ENCODE assay signal across 18 mouse cellular contexts in genomic region chr8:128218886-128219285, GRCm38 (mm10).
A peak's percentile ranks its signal among the peaks of the same experiment; 100 is the strongest.
DNase-seq lines count a peak whose midpoint lies in the region; ATAC-seq and TF ChIP-seq lines count a peak whose summit lies in the region.
"Had no signal": no experiment of that assay in that cellular context is flagged by ENCODE, and none has a peak within 500 bp of the region (broad histone marks: within the 10 kb centered on the region; RNA-seq: fewer than 3 reads in every experiment).

No protein-coding gene starts in this region.

- no peak overlapping the region for H3K4me2 ChIP-seq in heart, embryonic 11.5 days
- no peak overlapping the region for H3K4me2 ChIP-seq in lung, embryonic 15.5 days
- H3K4me2 ChIP-seq in heart, embryonic 16.5 days (ENCODE audit: low read depth, low read length): peak overlapping the region; percentile 13; the same call in 1 of the 2 replicates
- H3K4me2 ChIP-seq in midbrain, embryonic 14.5 days (ENCODE audit: low read length): no peak overlapping the region
- H3K4me2 ChIP-seq: hindbrain, embryonic 14.5 days; limb, embryonic 15.5 days; liver, embryonic 13.5 days; midbrain, embryonic 13.5 days had no signal

- H3K4me1 ChIP-seq in heart, embryonic 11.5 days (ENCODE audit: control insufficient read depth, insufficient read depth, low read length): peaks cover 25% of the 10 kb centered on the region
- peaks cover 32% of the 10 kb centered on the region for H3K4me1 ChIP-seq in lung, embryonic 15.5 days
- peaks cover 6% of the 10 kb centered on the region for H3K4me1 ChIP-seq in embryonic fibroblast, embryonic 13.5 days (ENCODE audit: control insufficient read depth, insufficient read depth, low read length)
- peaks cover 38% of the 10 kb centered on the region for H3K4me1 ChIP-seq in heart, embryonic 16.5 days (ENCODE audit: control insufficient read depth, insufficient read depth, low read length)
- no peaks in the 10 kb centered on the region for H3K4me1 ChIP-seq in midbrain, embryonic 14.5 days (ENCODE audit: control insufficient read depth, insufficient read depth, low read length)
- H3K4me1 ChIP-seq: limb, embryonic 10.5 days; limb, embryonic 15.5 days; liver, embryonic 13.5 days; midbrain, embryonic 13.5 days had no signal

- H3K9ac ChIP-seq in heart, embryonic 11.5 days (ENCODE audit: low read depth, low read length): no peak overlapping the region
- no peak overlapping the region for H3K9ac ChIP-seq in lung, embryonic 15.5 days
- H3K9ac ChIP-seq in heart, embryonic 16.5 days (ENCODE audit: low read length): no peak overlapping the region
- H3K9ac ChIP-seq in midbrain, embryonic 14.5 days (replicated peaks; ENCODE audit: low read length): no peak overlapping the region
- H3K9ac ChIP-seq: hindbrain, embryonic 14.5 days; limb, embryonic 15.5 days; liver, embryonic 13.5 days; midbrain, embryonic 13.5 days had no signal

- no peak for DNase-seq in heart, adult 9 months (ENCODE audit: low spot score in 2 of 2)
- DNase-seq in lung, postnatal 4 days: no peak
- DNase-seq in midbrain, embryonic 14.5 days: no peak
- DNase-seq: B cell, adult 2 months; layer of hippocampus, adult 9-11 months; liver, embryonic 13.5 days; thymus, postnatal 4 days had no signal

- 24% methylated on average over 2 of the region's 2 CpGs for WGBS in heart, embryonic 11.5 days (ENCODE audit: insufficient replicate concordance)
- WGBS in lung, embryonic 15.5 days: 43% methylated on average over 2 of the region's 2 CpGs
- WGBS in heart, embryonic 16.5 days: 22% methylated on average over 2 of the region's 2 CpGs
- WGBS in midbrain, embryonic 14.5 days: 87% methylated on average over 2 of the region's 2 CpGs

- ATAC-seq in heart, embryonic 11.5 days (replicated peaks; ENCODE audit: insufficient number of reproducible peaks, low FRiP score, low TSS enrichment): no peak
- ATAC-seq in lung, embryonic 15.5 days (ENCODE audit: borderline replicate concordance, extremely low read depth, low FRiP score, low TSS enrichment): no peak
- ATAC-seq in heart, embryonic 16.5 days (replicated peaks; ENCODE audit: extremely low read depth, insufficient read depth, low FRiP score): 0 out of 2 replicates have a peak, but pooled peaks have one; percentile 11
- no peak for ATAC-seq in midbrain, embryonic 14.5 days (ENCODE audit: low FRiP score, low TSS enrichment)
- ATAC-seq: forebrain, embryonic 14.5 days; intestine, postnatal 0 days; midbrain, embryonic 13.5 days had no signal

- H3K27ac ChIP-seq in heart, embryonic 11.5 days (ENCODE audit: low read depth, low read length): peak overlapping the region; percentile 79
- H3K27ac ChIP-seq in lung, embryonic 15.5 days: peak overlapping the region; percentile 61
- H3K27ac ChIP-seq in embryonic fibroblast, embryonic 13.5 days (ENCODE audit: insufficient read depth, low read length): peak overlapping the region; percentile 28; the same call in 1 of the 2 replicates
- peak overlapping the region; percentile 92 for H3K27ac ChIP-seq in heart, embryonic 16.5 days (ENCODE audit: low read length)
- H3K27ac ChIP-seq in midbrain, embryonic 14.5 days (replicated peaks; ENCODE audit: low read depth, low read length): no peak overlapping the region
- H3K27ac ChIP-seq: hindbrain, embryonic 14.5 days; limb, embryonic 10.5 days; limb, embryonic 15.5 days; liver, embryonic 13.5 days; macrophage; midbrain, embryonic 13.5 days had no signal

- H3K27me3 ChIP-seq in heart, embryonic 11.5 days (ENCODE audit: control insufficient read depth, insufficient read depth, low read length): no peaks in the 10 kb centered on the region
- no peaks in the 10 kb centered on the region for H3K27me3 ChIP-seq in lung, embryonic 15.5 days
- H3K27me3 ChIP-seq in heart, embryonic 16.5 days (ENCODE audit: control insufficient read depth, insufficient read depth, low read length): no peaks in the 10 kb centered on the region
- no peaks in the 10 kb centered on the region for H3K27me3 ChIP-seq in midbrain, embryonic 14.5 days (ENCODE audit: control insufficient read depth, insufficient read depth, low read length)
- H3K27me3 ChIP-seq: limb, embryonic 15.5 days; liver, embryonic 13.5 days; midbrain, embryonic 13.5 days had no signal

- H3K4me3 ChIP-seq in heart, embryonic 11.5 days (ENCODE audit: low read depth, low read length): no peak overlapping the region
- no peak overlapping the region for H3K4me3 ChIP-seq in lung, embryonic 15.5 days
- no peak overlapping the region for H3K4me3 ChIP-seq in embryonic fibroblast, embryonic 13.5 days (ENCODE audit: insufficient read depth, low read length)
- no peak overlapping the region for H3K4me3 ChIP-seq in heart, embryonic 16.5 days (ENCODE audit: low read length)
- H3K4me3 ChIP-seq in midbrain, embryonic 14.5 days (replicated peaks; ENCODE audit: low read depth, low read length): no peak overlapping the region
- H3K4me3 ChIP-seq: limb, embryonic 10.5 days; limb, embryonic 15.5 days; liver, embryonic 13.5 days; midbrain, embryonic 13.5 days had no signal

- no peak for TF ChIP-seq CTCF in embryonic fibroblast, embryonic 13.5 days (IDR thresholded peaks at IDR 0.05; ENCODE audit: borderline replicate concordance, insufficient read depth, low read length)

- H3K36me3 ChIP-seq in heart, embryonic 11.5 days (ENCODE audit: control insufficient read depth, insufficient read depth, low read length): no peaks in the 10 kb centered on the region
- H3K36me3 ChIP-seq in lung, embryonic 15.5 days: no peaks in the 10 kb centered on the region
- no peaks in the 10 kb centered on the region for H3K36me3 ChIP-seq in heart, embryonic 16.5 days (ENCODE audit: control insufficient read depth, insufficient read depth)
- no peaks in the 10 kb centered on the region for H3K36me3 ChIP-seq in midbrain, embryonic 14.5 days (ENCODE audit: control insufficient read depth, insufficient read depth, low read length)
- H3K36me3 ChIP-seq: limb, embryonic 10.5 days; limb, embryonic 15.5 days; liver, embryonic 13.5 days; midbrain, embryonic 13.5 days had no signal

- no peak for TF ChIP-seq POLR2A in embryonic fibroblast, embryonic 13.5 days (IDR thresholded peaks at IDR 0.05; ENCODE audit: low read depth, low read length)

- no peaks in the 10 kb centered on the region for H3K9me3 ChIP-seq in heart, embryonic 11.5 days (replicated peaks; ENCODE audit: control insufficient read depth, low read length)
- no peaks in the 10 kb centered on the region for H3K9me3 ChIP-seq in lung, embryonic 15.5 days
- no peaks in the 10 kb centered on the region for H3K9me3 ChIP-seq in heart, embryonic 16.5 days (replicated peaks; ENCODE audit: control insufficient read depth, low read length)
- no peaks in the 10 kb centered on the region for H3K9me3 ChIP-seq in midbrain, embryonic 14.5 days (ENCODE audit: control insufficient read depth, low read length)
- H3K9me3 ChIP-seq: limb, embryonic 10.5 days; limb, embryonic 15.5 days; liver, embryonic 13.5 days; midbrain, embryonic 13.5 days had no signal
